Mouse (Mus musculus): ENCODE measurements around the gene Fat3.

The Fat3 gene

DNA sequence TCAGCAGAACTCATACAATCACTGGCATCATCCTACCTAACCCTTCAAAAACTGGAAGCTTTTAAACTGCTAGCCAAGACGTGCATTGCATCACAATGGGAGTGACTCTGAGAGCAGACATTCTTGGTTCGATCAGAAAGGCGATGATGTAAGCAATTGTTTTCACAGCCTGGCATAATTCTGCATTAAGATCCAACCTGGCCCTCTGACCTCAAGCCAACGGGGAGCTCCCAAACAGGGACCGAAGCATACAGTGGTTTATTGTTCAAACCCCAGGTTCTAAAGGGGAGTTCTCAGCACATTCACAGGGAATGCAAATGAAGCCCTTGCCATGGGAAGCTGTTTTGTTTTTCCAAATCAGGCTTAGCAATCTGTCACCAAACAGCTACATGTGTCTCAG is 63.3 kb downstream of the Fat3 start:
- no peak for DNase-seq

DNA sequence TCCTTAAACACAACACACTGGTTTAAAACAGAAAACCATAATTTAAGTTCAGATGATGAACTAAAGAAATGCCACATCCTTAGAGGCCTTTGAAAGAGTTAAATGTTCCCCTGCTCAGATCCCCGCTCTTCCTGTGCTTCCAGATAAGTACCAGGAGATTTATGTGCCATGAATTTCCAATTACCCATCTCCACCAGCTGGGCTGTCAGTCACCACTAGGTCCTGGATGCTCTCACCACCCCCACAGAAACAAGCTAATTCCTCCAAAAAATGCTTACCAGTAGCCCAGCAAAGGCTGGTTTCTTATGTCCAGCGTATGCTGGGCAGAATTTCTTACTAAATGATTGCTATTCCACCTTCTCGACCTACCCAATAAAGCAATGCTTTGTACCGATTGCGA is 72.5 kb downstream of the Fat3 start:
- no peak for DNase-seq

DNA sequence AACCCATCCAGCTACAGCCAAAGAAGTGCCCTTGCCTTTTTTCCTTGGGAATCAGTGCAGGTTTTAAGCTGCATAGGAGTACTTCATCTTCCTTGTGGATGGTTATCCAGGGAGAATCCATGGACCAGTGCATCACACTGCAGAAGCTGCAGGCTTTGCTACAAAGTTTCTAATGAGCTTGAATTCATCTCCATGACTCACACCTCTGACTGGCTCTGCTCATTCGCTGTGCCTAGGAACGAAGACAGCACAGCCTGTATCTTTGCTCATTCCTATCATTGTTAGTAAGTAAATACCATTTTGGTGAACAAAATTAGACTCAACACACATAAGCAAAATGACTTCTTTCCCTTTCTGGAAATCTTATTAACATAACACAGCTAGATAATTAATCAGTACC is 78.4 kb downstream of the Fat3 start:
- no peak for DNase-seq

DNA sequence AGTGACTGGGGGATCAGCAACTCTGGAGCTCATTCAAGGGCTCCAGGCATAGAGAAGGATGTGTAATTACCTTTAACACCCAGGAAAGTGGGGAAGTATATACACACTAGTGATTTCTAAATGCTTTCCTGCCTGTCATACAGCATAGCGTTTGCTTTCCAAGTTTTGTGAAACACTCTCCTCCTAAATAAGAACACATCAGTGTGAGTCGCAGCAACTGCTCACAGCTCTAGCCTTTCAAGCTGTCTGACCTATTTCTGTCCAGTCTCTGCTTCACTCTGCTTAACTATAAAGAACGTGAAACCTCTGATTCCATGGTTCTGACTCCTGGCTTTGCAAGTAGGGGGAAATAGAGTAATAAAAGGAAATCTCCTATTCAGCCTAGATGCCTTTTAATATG is 98.3 kb downstream of the Fat3 start:
- no peak for DNase-seq

DNA sequence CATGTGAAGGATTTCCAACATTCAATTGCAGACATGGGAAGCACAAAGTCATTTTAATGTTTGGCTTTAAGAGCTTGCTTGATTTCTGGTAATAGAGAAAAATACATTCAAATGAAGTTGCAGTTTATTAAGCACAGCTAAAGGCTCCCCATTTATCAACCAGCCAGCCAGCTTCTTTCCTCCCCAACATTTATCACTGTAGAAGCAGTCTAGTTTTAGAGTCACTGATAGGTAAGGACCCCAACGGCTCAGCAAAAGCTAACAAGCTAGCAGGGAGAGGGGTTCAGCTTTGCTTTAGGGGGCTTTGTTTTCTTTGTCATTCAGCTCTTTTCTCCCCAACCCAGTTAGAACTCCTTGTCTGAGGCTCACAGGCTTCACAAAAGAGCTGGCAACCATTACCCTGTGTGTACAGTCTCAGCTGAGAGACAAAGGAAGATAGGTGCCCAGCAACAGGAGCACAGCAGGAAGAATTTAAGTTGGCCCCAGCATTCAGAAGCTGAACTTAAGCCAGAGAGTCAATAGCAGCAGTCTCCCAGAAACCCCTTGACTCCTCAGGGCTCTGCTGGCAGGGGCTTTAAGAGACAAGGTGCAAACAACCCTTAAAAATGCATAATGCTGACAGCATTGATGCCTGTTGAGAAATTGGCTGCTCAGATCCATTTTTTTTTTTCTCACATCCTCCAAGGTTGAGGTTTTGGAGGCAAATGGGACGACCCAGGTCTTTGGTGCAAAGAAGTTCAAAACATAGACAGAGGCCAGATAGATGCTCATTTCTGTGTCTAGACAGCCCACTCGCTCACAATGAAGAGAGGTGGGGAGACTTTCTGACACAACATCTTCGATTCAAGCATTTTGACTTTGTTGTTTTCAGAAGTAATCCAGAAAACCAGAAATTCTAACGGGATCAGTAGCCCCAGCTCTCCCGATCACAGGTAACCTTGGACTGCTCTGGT is 102.1 kb downstream of the Fat3 start:
- no peak for DNase-seq

DNA sequence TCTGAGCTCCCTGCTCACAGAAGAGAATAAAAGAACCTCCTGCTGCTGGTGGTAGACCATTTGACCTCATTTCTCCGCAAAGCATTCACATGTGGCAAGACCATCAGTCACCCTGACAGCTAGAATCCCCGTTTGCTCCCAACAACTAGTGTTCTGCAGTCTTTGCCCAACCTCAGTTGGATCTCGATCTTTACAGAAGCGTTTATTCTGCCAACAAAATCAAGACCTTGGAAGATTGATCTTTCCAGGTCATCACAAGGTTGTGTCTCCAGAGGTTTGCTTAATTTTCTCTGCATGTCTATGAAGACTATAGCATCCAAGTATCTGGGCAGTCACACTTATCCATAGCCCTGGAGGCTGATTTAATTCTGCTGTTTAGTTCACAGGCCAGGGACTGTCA is 111.9 kb downstream of the Fat3 start:
- no peak for DNase-seq

DNA sequence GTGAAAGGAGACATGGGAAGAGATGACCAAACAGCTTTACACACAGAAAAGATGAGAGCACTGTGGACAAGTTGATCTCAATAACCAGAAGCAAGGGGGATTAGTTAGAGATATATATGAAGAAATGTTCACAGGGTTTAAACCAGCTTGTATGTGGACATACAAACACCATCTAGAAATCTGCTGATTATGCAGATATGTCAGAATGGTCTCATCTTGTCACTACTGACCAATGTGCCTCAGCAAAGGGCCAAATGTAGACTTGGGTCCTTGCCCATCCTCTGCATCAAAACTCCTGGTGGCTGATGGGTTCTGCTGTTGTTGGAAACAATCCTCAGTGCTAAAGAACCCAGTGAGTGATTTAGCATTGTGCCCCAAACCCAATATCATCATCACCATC is 113.6 kb downstream of the Fat3 start:
- no peak for DNase-seq

DNA sequence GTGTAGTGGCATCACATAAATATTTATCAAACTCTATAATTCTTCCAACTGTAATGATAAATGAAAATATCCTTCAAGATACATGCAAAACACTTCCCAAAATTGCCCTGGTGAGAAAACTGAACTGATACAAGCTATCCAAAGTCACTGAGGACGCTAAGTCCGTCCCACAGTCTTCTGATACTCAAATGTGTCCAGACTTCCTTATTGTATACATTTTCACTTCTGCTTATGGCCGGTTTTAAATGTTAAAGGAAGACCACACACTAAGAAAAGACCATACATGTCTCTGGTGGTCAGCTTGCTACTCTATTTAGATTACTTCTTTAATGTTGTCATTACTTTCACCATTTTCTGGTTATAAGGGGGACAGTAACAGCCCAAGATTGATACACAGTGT is 137.4 kb downstream of the Fat3 start:
- no peak for DNase-seq

DNA sequence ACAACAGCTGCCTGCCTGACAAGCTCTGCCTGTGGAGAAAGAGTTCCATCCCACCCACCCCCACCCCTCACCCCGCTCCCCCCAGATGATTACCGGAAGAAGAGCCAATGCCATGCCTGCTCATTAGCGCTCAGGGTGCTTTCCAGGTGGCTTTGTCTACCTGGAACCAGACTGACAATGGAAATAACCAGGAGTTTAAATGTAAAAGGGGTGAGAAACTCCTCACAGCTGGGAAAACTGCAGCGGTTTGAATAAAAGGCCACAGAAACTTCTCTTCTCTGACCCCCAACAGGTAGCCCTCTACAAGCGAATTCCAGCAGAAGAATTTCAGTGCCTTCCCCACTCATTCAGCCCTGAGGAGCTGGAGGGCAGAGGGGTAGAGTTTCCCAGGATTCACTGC is 139.3 kb downstream of the Fat3 start:
- no peak for DNase-seq

DNA sequence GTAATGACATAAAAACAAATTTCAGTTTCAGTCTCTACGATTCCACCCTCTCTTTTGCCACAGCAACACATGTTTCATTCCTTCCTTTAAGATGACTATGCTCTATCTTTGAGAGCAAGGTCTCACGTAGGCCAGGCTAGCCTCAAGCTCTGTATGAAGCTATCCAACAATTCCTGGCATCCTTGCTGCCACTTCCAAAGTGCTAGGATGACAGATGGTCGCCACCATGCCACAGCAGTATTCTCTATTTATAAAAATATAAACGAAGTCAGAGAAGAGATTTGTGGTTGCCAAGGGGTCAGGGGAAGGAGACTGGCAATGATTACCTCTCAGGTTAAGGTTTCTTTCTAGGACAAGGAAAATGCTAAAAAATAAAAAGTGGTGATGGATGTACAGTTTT is 144.4 kb downstream of the Fat3 start:
- DNase-seq: no peak

DNA sequence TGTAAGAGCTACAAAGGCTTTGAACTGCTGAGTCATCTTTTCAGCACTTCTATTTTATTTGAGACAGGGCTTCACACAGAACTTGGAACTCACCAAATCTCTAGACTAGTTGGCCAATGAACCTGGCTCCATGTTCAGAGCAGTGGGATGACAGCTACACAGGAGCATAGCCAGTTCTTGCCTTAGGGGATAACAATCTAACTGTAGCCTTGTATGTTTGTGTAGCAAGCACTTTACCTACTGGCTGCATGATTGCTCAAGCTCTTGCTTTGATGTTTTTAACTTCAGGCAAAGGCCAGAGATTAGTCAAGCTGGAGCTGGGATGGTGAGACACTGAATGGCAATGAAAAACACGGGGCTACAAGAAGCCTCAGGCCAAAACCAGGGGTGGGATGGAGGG is 146.2 kb downstream of the Fat3 start:
- DNase-seq: no peak

DNA sequence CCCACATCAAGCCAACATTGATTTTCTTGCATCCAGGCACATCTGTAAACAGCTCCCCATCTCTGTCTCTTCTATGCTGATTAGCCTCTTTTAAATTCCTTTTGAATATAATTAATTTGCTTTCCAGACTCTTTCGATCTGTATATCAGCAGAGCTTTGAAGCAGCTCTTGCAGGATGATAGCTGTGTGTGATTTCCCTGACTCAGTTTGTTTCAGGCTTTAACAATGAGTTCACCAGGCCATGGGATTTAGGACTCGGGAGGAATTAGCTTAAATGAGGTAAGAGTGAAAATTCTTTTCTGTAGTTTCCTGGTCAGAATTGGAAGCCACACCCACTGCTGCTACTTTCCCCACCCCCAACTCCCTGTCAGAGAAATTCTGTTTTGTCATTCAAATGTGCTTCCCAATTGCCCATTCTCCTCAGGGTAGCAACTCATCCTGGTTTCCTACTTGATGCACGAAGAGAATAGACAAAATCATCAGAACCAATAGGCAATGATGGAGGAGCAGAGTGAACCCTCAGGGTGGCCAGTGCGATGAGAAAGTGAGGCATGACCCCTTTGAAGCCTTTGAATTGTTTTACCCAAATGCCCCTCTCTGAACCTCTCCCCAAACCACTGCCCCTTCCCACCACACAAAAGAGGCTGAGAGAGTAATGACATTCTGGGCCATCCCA is 147.9 kb downstream of the Fat3 start:
- DNase-seq: no peak

DNA sequence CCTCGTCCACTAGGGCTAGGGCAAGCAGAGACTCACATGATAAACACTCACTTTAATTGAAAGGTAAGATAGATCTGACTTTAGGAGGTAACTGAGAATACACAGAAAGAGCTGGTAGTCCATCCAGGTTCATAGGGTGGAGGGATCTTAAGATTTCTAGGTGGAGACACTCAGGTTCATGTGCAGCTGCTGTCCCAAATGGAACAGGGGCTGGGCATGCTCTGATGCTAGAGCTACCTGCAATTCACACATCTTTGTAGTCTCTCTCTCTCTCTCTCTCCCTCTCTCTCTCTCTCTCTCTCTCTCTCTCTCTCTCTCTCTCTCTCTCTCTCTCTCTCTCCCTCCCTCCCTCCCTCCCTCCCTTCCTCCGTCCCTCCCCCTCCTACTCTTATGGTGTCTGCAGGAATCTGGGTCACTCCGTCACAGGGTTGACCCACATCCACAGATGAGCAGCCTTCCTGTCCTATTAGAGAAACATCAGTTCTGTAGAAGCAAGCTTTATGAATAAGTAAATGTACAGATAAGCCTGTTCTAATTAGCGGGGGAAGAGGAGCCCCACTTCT is 148.5 kb downstream of the Fat3 start:
- no peak for DNase-seq

DNA sequence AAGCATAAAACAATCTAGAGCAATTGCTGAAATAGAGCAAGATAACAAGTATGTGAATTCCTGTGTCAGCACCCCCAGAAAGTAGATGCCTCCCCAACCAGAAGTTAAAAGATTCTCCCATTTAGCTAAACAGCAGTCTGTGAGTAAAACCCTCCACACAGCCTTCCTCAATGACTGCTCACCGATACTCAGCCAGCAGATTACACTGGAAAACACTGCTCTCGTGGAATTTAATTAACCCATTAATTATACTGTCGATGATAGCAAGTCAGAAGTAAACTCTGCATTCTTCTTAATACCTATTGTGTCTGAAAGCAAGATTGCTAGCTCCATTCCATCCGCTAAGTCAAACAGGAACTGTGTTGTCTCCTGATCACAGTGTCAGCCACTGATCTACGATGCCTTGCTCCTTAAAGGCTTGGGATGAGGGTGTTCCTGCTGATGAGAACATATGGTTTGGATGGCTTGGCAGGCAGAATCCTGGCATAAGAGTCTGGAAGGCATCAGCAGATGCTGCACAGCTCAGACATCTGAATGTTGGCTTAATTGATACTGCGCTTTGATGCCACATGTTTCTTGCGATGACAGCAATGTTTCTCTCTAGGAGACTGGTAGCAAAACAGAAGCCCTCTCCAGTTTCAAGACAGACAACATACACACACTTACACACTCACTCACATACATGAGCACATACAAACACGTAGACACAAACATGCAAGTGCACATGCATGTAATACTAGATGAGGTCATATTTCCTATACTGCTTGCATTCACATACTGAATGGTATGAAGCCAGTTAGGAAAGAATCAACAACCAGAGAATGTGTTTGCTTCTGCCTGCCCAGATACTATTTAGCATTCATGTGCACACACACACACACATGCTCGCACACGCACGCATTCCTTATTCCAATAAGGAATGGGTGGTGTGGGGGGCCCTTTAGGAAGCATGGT is 155.9 kb downstream of the Fat3 start:
- DNase-seq: no peak

DNA sequence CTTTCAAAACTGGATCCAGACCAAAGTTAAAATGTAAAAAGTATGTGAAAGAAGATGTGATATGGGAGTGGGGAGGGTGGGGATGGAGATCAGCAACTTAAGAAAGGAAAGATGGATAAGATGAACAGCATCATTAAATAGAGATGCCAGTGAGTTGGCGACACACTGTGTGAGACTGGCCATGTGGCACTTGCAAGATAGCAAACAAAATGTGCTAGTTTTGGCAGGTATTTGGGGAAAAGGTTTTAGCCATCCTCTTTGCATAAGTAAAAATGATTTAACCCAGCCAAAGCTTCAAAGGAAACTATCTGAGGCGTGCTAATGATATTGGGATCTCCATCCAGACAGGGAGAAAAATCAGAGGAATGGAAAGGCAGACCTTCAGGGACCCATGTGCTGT is 157.9 kb downstream of the Fat3 start:
- no peak for DNase-seq

DNA sequence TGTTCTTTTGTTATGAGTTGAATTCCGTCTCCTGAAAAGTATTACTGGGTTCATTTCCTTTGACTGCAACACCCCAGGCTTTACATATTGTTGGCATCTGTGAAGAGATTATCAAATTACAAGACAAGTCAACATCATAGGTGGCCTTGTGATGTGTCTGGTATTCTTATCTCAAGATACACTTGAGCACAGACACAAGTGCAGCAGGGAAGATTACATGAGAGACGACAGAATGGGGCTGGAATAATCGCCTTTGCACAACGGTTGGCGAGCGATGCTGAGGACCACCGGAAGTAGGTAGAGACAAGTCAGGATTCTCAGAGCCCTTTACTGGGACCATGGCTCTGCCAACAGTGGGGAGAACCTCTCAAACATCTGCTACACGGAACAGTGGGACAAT is 158.5 kb downstream of the Fat3 start:
- no peak for DNase-seq

DNA sequence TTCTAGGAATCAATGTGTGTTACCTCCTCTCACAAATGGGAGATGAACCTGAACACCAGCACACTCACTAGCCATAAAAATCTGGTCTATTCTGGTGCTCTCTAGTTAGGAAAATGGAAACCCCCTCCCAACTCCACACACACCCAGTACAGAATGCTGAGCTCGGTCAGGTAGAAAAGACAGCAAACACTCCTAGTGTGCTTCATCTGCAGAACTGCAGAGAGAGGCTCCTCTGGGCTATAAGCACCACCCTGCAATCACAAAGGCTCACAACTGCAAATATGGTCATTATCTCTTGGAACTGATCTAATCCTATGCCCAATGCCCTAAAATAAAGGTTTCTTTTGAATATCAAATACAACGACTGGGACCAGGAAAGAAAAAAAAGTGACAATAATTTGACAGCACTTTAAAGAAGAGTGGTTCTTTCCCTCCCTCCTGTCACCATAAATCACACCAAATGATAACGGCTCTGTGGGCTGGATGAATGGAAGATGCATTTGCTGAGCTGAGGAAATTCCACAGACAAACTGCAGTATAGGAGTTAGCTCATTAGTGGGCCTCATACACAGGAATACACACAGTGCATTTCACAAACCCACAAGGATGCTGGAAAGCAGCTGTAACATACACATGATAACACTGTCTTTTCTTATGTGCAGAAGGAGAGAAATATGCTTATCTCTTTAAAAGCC is 170.6 kb downstream of the Fat3 start:
- DNase-seq: no peak

DNA sequence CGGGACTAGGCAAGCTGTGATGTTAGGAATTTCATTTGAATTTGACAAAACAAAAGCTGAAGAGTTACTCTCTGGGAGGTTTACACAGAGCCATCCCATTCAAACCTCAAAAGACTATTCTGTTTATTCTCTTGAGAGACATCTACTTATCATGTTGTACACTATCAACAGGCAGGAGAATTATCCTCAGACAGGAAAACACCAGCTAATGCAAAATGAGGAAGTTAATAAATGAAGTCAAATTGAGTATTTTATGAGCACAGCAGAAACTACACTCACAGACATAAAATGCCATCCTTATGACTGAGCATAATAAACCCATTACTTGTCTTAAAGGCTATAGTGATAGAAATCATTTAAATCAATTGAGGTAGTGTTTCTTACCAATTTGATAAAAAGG is 182.1 kb downstream of the Fat3 start:
- no peak for DNase-seq

DNA sequence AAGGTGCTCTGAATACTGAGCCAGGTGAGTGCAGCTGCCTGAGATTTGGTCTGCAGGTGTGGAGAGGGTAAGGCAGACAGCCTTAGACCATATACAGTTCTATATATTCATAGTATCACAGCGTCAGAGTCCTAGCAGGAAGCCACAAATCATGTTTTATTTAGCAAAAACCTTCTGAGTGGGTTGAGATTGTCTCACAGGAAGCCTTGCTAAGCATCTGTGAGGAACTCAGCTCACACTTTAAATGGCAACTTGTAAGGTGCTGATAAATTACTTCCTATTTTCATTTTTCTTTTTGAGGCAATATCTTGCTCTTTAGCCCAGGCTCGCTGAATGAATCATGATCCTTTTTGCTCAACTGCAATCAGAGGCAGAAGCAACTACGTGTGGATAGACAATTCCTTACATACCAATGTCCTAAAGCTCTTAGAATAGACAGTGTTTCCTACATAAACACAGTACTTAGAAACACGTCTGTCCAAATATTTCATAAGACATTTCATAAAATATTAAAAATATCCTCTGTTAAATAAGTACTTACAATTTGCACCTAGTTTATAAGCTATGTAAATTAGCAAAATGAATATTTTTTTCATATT is 188.4 kb downstream of the Fat3 start:
- no peak for DNase-seq

DNA sequence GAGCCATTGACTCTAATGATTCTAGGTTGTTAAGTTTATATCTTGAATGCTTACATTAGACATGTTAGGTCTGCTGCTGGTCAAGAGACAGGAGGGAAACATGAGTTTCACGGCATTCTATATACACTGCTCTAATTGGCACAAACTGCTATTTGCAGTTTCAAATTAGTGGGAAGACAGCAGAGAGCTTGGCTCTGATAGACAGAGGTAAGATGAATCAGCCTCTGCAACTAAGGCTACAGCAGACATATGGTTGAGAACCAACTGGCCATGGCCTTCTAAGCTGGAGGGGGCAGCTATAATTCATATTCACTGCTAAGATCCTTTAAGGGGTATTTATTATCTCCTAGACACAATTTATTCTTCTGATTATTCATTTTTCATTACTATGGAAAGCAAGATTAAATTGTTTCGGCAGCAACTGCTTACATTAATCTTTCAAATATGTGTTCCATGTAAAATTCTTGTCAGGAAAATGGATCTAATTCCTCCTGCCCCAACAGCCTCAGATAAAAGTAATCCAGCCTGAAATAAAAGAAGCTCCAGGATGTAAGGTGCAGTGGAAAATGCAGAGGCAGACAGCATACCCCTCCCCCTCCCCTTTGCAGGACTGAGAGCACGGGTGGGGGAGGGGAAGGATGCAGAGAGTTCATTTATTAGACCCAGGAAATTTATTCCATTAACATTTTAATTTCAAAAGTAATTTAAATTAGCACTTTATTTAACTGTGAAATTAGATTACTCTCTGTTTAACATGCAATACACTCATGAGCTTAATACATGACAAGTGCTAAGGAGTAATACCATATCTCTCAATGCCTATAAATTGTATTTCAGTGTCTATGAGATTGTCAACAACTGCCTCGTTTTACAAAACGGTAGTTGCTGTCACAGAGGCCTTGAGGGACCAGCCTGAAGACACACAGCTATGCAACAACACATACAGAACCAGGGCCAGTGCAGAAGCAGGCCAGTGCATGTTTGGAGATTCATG is 189.9 kb downstream of the Fat3 start:
- DNase-seq: no peak

DNA sequence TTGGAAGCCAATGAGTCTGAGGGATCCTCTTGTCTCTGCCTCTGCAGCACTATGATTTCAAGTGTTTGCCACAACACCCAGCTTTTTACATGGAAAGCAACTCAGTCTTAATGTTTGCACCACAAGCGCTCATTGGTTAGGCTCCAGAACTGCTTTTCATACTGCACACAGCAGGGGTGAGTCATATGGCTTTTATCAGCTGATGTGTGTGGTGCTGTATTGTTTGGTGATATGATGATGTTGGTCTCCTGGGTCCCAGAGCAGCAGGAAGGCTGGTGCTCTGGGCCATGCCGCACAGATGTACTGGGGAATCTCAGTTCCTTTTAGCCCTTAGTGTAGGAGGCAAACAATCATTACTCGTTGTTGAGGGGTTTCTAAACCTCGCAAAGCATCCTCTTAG is 190.8 kb downstream of the Fat3 start:
- DNase-seq: no peak
